Mouse (Mus musculus): ENCODE measurements around the gene Msi2. TPM values are rescaled to one million over a fixed set of nuclear protein-coding genes. Genes with fewer than 3 reads are reported as not detected.

Gene Msi2
- polyA plus RNA-seq, 1 experiment from 2014 or later = 10.9 TPM

GRCm38 (mm10) chr11:88369898-88370297 is 348.4 kb downstream of the Msi2 start:
- WGBS = 58% methylated on average over 3 of the region's 3 CpGs
- H3K27me3 ChIP-seq (replicated peaks) = no peaks in the 10 kb centered on the region
- no peak overlapping the region for H3K27ac ChIP-seq
- H3K4me2 ChIP-seq (replicated peaks) = no peak overlapping the region
- H3K36me3 ChIP-seq = no peaks in the 10 kb centered on the region
- H3K4me1 ChIP-seq (replicated peaks) = no peaks in the 10 kb centered on the region
- no peak overlapping the region for H3K4me3 ChIP-seq (replicated peaks)
- H3K9me3 ChIP-seq = no peaks in the 10 kb centered on the region
- H3K9ac ChIP-seq = no peak overlapping the region
- no peak for ATAC-seq

GRCm38 (mm10) chr11:88367501-88367900 is 350.8 kb downstream of the Msi2 start:
- H3K9me3 ChIP-seq = no peaks in the 10 kb centered on the region
- no peaks in the 10 kb centered on the region for H3K36me3 ChIP-seq
- no peaks in the 10 kb centered on the region for H3K27me3 ChIP-seq (replicated peaks)
- H3K27ac ChIP-seq = no peak overlapping the region
- H3K4me1 ChIP-seq (replicated peaks) = no peaks in the 10 kb centered on the region
- no peak overlapping the region for H3K4me3 ChIP-seq (replicated peaks)
- no peak overlapping the region for H3K9ac ChIP-seq
- 83% methylated on average over 4 of the region's 4 CpGs for WGBS
- no peak for ATAC-seq
- H3K4me2 ChIP-seq (replicated peaks) = no peak overlapping the region

- Histone ChIP-seq H3K36me3 (no peaks in the 10 kb centered on the region), H3K9me3 (no peaks in the 10 kb centered on the region), H3K4me2 (replicated peaks) (no peak overlapping the region), H3K27ac (no peak overlapping the region), H3K27me3 (replicated peaks) (no peaks in the 10 kb centered on the region), H3K4me1 (replicated peaks) (no peaks in the 10 kb centered on the region), H3K9ac (no peak overlapping the region), H3K4me3 (replicated peaks) (no peak overlapping the region)
- peak; percentile 39; the same call in 1 of the 2 replicates for ATAC-seq
- 88% methylated on average over 2 of the region's 2 CpGs for WGBS
These were observed 352.3 kb downstream of the Msi2 start for GRCm38 (mm10) chr11:88365914-88366540.

DNA sequence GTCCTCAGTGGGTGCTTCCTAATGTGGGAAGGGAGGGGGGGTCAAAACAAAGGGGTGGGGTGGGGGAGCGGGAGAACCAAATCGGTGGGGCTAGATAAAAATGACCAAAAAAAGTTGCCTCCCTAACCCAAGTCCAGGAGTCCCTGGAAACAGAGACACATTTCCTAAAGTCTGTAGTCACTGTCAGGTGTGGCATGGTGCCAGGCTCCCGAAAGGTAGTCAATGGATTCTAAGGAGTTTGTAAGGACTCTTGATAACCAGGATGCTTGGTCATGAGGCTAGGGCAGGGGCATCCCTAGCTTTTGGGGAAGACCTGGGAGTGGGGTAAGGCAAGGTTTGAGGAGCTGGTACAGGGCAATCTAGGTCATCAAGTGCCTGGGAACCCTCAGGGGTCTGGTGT is 354.1 kb downstream of the Msi2 start:
- Histone ChIP-seq H3K4me2 (replicated peaks) (no peak overlapping the region), H3K4me3 (replicated peaks) (no peak overlapping the region), H3K9ac (no peak overlapping the region)

GRCm38 (mm10) chr11:88363481-88363880 is 354.8 kb downstream of the Msi2 start:
- Histone ChIP-seq H3K27ac (no peak overlapping the region), H3K4me3 (replicated peaks) (no peak overlapping the region), H3K36me3 (no peaks in the 10 kb centered on the region), H3K9me3 (no peaks in the 10 kb centered on the region), H3K9ac (no peak overlapping the region), H3K4me2 (replicated peaks) (no peak overlapping the region), H3K27me3 (replicated peaks) (no peaks in the 10 kb centered on the region), H3K4me1 (replicated peaks) (no peaks in the 10 kb centered on the region)
- no peak for ATAC-seq
- WGBS = 82% methylated on average over 14 of the region's 14 CpGs

More for the DNA sequence above, 354.1 kb downstream of the Msi2 start:
- Histone ChIP-seq H3K27me3 (replicated peaks) (no peaks in the 10 kb centered on the region), H3K36me3 (no peaks in the 10 kb centered on the region), H3K27ac (no peak overlapping the region), H3K9me3 (no peaks in the 10 kb centered on the region), H3K4me1 (replicated peaks) (no peaks in the 10 kb centered on the region)
- no peak for ATAC-seq
- 94% methylated on average over 3 of the region's 3 CpGs for WGBS

DNA sequence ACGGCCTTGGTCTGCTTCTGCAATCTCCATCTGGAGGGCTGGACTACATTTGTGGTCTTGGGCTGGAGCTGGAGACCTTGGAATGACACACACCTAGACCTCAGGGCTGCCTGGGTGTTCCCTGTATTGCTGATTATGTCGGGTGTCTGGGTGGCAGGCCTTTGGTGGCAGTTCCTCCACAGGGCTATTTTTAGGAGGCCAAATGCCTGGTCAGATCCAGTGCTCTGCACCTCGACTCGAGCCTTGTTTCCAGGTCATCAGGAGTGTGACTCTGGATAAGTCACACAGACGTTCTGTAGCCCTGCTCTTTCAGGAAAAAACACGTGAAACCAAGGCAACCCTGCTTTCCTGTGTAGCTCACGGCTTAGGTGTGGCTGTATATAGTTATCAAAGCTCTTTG is 358.6 kb downstream of the Msi2 start:
- 81% methylated on average over 7 of the region's 7 CpGs for WGBS
- no peaks in the 10 kb centered on the region for H3K27me3 ChIP-seq (replicated peaks)
- H3K9ac ChIP-seq = no peak overlapping the region
- H3K4me1 ChIP-seq (replicated peaks) = 0 out of 2 replicates have a peak, but pooled peaks cover 6% of the 10 kb centered on the region
- no peak overlapping the region for H3K27ac ChIP-seq
- no peaks in the 10 kb centered on the region for H3K9me3 ChIP-seq
- no peak for ATAC-seq
- H3K36me3 ChIP-seq = no peaks in the 10 kb centered on the region
- H3K4me3 ChIP-seq (replicated peaks) = no peak overlapping the region
- H3K4me2 ChIP-seq (replicated peaks) = no peak overlapping the region

DNA sequence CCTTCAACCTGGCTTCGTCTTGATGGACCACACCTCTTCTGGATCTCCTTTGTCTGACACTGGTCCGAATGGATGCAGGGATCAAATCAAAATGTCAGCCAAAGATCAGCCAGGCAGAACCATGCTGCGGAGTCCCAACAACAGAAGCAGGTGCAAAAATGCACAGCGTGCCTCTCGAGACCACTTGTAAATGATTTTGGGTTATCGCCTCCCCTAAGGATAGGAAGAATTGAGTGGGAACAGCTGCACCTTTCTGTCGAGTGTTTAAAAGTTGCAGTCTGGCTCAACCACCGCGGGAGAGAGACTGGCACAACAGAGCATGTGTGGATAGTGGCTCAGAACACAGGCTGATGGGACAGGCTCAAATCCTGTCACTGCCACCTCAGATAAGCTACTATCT is 361.0 kb downstream of the Msi2 start:
- H3K27ac ChIP-seq = 0 out of 2 replicates have a peak overlapping the region, but pooled peaks have one; percentile 19
- no peak for ATAC-seq
- H3K9me3 ChIP-seq = no peaks in the 10 kb centered on the region
- no peak overlapping the region for H3K9ac ChIP-seq
- no peaks in the 10 kb centered on the region for H3K36me3 ChIP-seq
- H3K4me1 ChIP-seq (replicated peaks) = 0 out of 2 replicates have a peak, but pooled peaks cover 6% of the 10 kb centered on the region
- H3K4me3 ChIP-seq (replicated peaks) = no peak overlapping the region
- no peaks in the 10 kb centered on the region for H3K27me3 ChIP-seq (replicated peaks)
- 57% methylated on average over 9 of the region's 9 CpGs for WGBS
- H3K4me2 ChIP-seq (replicated peaks) = no peak overlapping the region

DNA sequence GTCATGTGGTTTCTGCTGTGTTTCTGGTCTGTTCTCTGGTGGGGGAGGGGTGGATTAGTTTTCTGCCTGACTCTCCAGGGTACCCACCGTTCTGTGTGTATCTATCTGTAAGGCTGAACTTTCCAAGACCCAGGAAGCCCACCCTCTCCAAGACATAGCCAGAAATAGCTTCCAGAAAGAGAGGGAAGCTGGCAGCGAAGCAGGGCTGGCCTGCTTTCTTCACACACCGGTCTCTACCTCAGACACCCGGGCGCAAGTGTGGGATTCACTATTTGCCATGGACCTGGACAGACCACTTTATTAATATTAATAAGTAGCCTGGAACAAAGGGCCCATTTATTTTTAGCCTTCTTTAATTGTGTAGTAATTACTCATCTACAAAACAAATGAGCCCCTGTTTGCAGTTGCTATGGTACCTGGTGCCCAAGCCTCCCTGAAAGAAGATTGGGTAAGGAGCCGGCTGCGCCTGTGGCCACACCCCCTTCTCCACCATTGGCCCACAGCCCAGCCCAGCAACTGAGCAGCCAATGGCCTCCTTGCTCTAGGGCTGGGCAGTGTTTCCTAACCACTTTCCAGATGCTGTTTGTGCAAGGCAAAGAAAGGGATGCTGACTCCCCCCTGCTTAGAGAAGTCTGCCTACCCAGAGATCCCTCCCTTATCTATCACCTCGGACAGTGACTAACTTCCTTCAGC is 361.6 kb downstream of the Msi2 start:
- Histone ChIP-seq H3K36me3 (no peaks in the 10 kb centered on the region), H3K27ac (no peak overlapping the region), H3K9me3 (no peaks in the 10 kb centered on the region), H3K4me2 (replicated peaks) (no peak overlapping the region), H3K9ac (no peak overlapping the region), H3K4me1 (replicated peaks) (0 out of 2 replicates have a peak, but pooled peaks cover 6% of the 10 kb centered on the region), H3K27me3 (replicated peaks) (no peaks in the 10 kb centered on the region), H3K4me3 (replicated peaks) (no peak overlapping the region)
- WGBS = 53% methylated on average over 8 of the region's 8 CpGs
- ATAC-seq = peak; percentile 94

GRCm38 (mm10) chr11:88356016-88356415 is 362.3 kb downstream of the Msi2 start:
- H3K27me3 ChIP-seq (replicated peaks) = no peaks in the 10 kb centered on the region
- 0 out of 2 replicates have a peak, but pooled peaks cover 6% of the 10 kb centered on the region for H3K4me1 ChIP-seq (replicated peaks)
- H3K9me3 ChIP-seq = no peaks in the 10 kb centered on the region
- no peak overlapping the region for H3K4me3 ChIP-seq (replicated peaks)
- 77% methylated on average over 12 of the region's 12 CpGs for WGBS
- no peaks in the 10 kb centered on the region for H3K36me3 ChIP-seq
- no peak overlapping the region for H3K4me2 ChIP-seq (replicated peaks)
- H3K9ac ChIP-seq = no peak overlapping the region
- no peak overlapping the region; the same call in 1 of the 2 replicates for H3K27ac ChIP-seq
- no peak for ATAC-seq

- no peaks in the 10 kb centered on the region for H3K27me3 ChIP-seq (replicated peaks)
- 0 out of 2 replicates have a peak, but pooled peaks cover 6% of the 10 kb centered on the region for H3K4me1 ChIP-seq (replicated peaks)
- no peaks in the 10 kb centered on the region for H3K9me3 ChIP-seq
- no peak overlapping the region for H3K4me2 ChIP-seq (replicated peaks)
- WGBS = 87% methylated on average over 9 of the region's 9 CpGs
- no peak for ATAC-seq
- no peak overlapping the region for H3K27ac ChIP-seq
- no peak overlapping the region for H3K4me3 ChIP-seq (replicated peaks)
- no peaks in the 10 kb centered on the region for H3K36me3 ChIP-seq
- H3K9ac ChIP-seq = no peak overlapping the region
These were observed 363.5 kb downstream of the Msi2 start for GRCm38 (mm10) chr11:88354771-88355170.

DNA sequence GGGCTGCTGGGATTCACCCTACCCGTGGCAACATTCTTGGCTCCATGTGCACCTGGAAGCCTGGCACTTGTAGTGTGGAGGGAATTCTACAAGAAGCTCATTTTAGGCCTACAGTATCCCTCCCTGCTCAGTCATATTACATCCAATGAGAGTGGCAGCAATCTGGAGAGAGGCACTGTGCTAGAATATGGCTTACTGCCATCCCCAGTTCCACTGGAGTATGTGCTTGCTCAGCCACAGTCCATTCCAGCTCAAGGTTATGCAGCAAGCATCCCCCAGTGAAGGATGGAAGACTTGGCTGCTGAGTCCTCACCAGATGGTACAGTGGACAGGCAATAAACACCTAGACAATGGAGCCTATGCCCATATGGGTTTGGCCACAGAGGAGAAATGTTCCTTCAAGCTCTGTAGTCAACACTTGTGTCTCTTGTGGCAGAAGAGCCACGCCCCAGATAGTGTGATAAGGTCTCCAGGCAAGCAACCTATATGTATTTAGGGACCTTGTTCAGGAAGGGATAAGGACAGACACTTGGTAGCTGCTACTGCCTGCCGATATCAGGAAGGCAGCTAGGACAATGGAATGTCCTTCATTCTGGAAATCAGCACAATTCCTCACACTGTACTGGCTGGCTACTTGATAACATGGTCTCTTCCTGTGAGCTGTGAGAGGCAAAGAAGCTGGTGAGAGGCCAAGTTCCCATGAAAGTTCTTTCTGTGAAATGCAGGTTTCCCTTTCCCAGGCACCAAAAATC is 366.4 kb downstream of the Msi2 start:
- ATAC-seq = no peak
- Histone ChIP-seq H3K4me1 (replicated peaks) (0 out of 2 replicates have a peak, but pooled peaks cover 3% of the 10 kb centered on the region), H3K27me3 (replicated peaks) (no peaks in the 10 kb centered on the region), H3K4me2 (replicated peaks) (no peak overlapping the region), H3K4me3 (replicated peaks) (no peak overlapping the region), H3K9me3 (no peaks in the 10 kb centered on the region), H3K36me3 (no peaks in the 10 kb centered on the region), H3K9ac (no peak overlapping the region), H3K27ac (no peak overlapping the region)
- WGBS = 80% methylated on average over 3 of the region's 3 CpGs

GRCm38 (mm10) chr11:88348690-88349089 is 369.6 kb downstream of the Msi2 start:
- no peak overlapping the region for H3K9ac ChIP-seq
- no peak for ATAC-seq
- no peak overlapping the region for H3K4me3 ChIP-seq (replicated peaks)
- H3K9me3 ChIP-seq = no peaks in the 10 kb centered on the region
- H3K4me1 ChIP-seq (replicated peaks) = no peaks in the 10 kb centered on the region
- H3K27me3 ChIP-seq (replicated peaks) = no peaks in the 10 kb centered on the region
- H3K27ac ChIP-seq = no peak overlapping the region
- H3K36me3 ChIP-seq = no peaks in the 10 kb centered on the region
- 76% methylated on average over 23 of the region's 23 CpGs for WGBS
- H3K4me2 ChIP-seq (replicated peaks) = no peak overlapping the region
